Comparison of ENCODE assay signal across 14 mouse cellular contexts in genomic region chr19:38260346-38260745, GRCm38 (mm10). TPM values are rescaled to one million over a fixed set of nuclear protein-coding genes. Genes with fewer than 3 reads are reported as not detected.
DNase-seq lines count a peak whose midpoint lies in the region; TF ChIP-seq lines count a peak whose summit lies in the region.
"Had no signal": no experiment of that assay in that cellular context is flagged by ENCODE, and none has a peak within 500 bp of the region (broad histone marks: within the 10 kb centered on the region; RNA-seq: fewer than 3 reads in every experiment).

No protein-coding gene starts in this region.

- intact Hi-C loops in left cerebral cortex, adult 2 months (cut with DNase I), result no loop called here

- TF ChIP-seq CTCF in left cerebral cortex, adult 2 months (IDR thresholded peaks at IDR 0.05), result no peak
- TF ChIP-seq CTCF in cortical plate, adult 2 months (IDR thresholded peaks at IDR 0.05; ENCODE audit: extremely low read depth, insufficient read depth, low read length), result no peak

- peak; percentile 44 to 51 for DNase-seq in frontal cortex, postnatal 36 days (ENCODE audit: low spot score in 2 of 2)
- no peak for DNase-seq in frontal cortex, postnatal 25 days (ENCODE audit: low spot score in 2 of 2)
- peak in 1 of 2 experiments; percentile 51 for DNase-seq in left cerebral cortex, adult 2 months (ENCODE audit: extremely low spot score in 1 of 2, low spot score in 2 of 2)
- DNase-seq in left cerebral cortex, adult 9 months (ENCODE audit: low spot score in 2 of 2), result no peak
- DNase-seq in layer of hippocampus, postnatal 10 days (ENCODE audit: low spot score in 2 of 2), result peak; percentile 53 to 64
- DNase-seq in adrenal gland, postnatal 14 days, result no peak
- DNase-seq: embryo, embryonic 11 days; kidney, adult 11 months; kidney, postnatal 36 days; lung, embryonic 14.5 days; thymus, postnatal 4 days had no signal

- H3K4me1 ChIP-seq in cortical plate, adult 2 months (ENCODE audit: control insufficient read depth, insufficient read depth, low read length), result peaks cover 2% of the 10 kb centered on the region; the same call in 1 of the 2 replicates

- no peak for TF ChIP-seq POLR2A in cortical plate, adult 2 months (IDR thresholded peaks at IDR 0.05; ENCODE audit: extremely low read depth, insufficient read depth, low read length)

- peak overlapping the region; percentile 95 for H3K27ac ChIP-seq in left cerebral cortex, adult 2 months
- H3K27ac ChIP-seq in cortical plate, adult 2 months (ENCODE audit: insufficient read depth, low read length), result peak overlapping the region; percentile 89
- H3K27ac ChIP-seq: limb, embryonic 15.5 days had no signal

- H3K4me3 ChIP-seq in left cerebral cortex, adult 2 months, result no peak overlapping the region
- no peak overlapping the region for H3K4me3 ChIP-seq in cortical plate, adult 2 months (ENCODE audit: insufficient read depth, low read length)
- H3K4me3 ChIP-seq: limb, embryonic 15.5 days had no signal

RNA-seq across cellular contexts. Expression of gene Lgi1, which starts 4.0 kb away (rescaled TPM):
- total RNA-seq in left cerebral cortex, adult 2 months (2021), result 100 to 1,000 TPM; 133 to 144 TPM
- polyA plus RNA-seq in cortical plate, adult 2 months (2012; rRNA removed), result 80.9 and 90.5 TPM in 2 replicates
- total RNA-seq in layer of hippocampus, postnatal 10 days (2021), result 100 to 1,000 TPM; 117 to 133 TPM
- total RNA-seq in adrenal gland, postnatal 14 days (2021), result 2.6 and 3.5 TPM in 2 replicates
- total RNA-seq: megakaryocyte, adult 5-6 weeks had no signal
- polyA plus RNA-seq: lung, embryonic 14.5 days had no signal

RNA-seq across cellular contexts. Expression of gene Fra10ac1, which starts 36.4 kb away (rescaled TPM):
- 10 to 100 TPM; 14.4 to 16.3 TPM for total RNA-seq in left cerebral cortex, adult 2 months (2021)
- polyA plus RNA-seq in cortical plate, adult 2 months (2012; rRNA removed), result 21.4 and 24.9 TPM in 2 replicates
- 10 to 100 TPM; 18.5 to 20.8 TPM for total RNA-seq in layer of hippocampus, postnatal 10 days (2021)
- 18.9 and 23.2 TPM in 2 replicates for total RNA-seq in adrenal gland, postnatal 14 days (2021)

Comparison
In these comparisons a context has a peak if more than half of its experiments do, and no peak if none do; other contexts are left out.
1. DNase-seq: peak in frontal cortex, postnatal 36 days (2 of 2) and layer of hippocampus, postnatal 10 days (2 of 2); none in frontal cortex, postnatal 25 days (0 of 2), left cerebral cortex, adult 9 months (0 of 2) and adrenal gland, postnatal 14 days (single experiment).
2. RNA of gene Lgi1, which starts 4.0 kb away (total RNA-seq): 133 to 144 TPM in left cerebral cortex, adult 2 months and 117 to 133 TPM in layer of hippocampus, postnatal 10 days; 2.6 to 3.5 TPM in adrenal gland, postnatal 14 days; every median in the first group is over 10 times any median in the second.